Mouse (Mus musculus): ENCODE measurements around the gene Gm6460. TPM values are rescaled to one million over a fixed set of nuclear protein-coding genes. Genes with fewer than 3 reads are reported as not detected.
"Not testable (repeated sequence)": the region's sequence is repeated elsewhere in the genome, so short reads cannot be mapped to it uniquely, and the experiment has no call there.

Gm6460 gene
- polyA plus RNA-seq (2016; fragmentation: Nextera tagmentation; extraction: Ambion mirVana): not detected in 2 replicates

DNA sequence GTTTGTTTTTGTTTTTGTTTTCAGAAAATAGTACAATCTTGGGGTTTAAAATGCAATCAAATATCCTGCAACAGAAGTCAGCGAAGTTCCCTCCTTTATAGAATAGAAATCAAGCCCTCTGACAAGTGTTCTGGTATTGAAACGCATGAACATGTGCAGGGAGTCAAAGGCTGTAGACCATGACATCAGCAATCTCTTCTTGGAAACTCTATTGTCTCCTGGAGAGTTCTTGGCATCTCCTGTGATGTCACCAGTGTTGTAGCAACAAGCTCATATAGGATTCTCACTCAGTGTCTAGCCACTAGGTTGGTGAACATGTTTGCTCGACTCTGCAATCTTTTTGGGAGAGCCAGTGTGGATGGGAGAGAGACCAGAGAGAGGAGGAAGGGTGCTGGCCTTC, at the start of gene Gm6460:
Gene Gm6460, plus strand, starts transcription at position 301 of the 400 bp plus-strand sequence.
- no CpG with 5 or more reads among the region's 3 CpGs for WGBS
- H3K27me3 ChIP-seq (replicated peaks; ENCODE audit: low read depth, poor library complexity, severe bottlenecking); H3K9me3 ChIP-seq; DNase-seq (ENCODE audit: low spot score); H3K4me3 ChIP-seq; H3K4me1 ChIP-seq; H3K36me3 ChIP-seq (replicated peaks); H3K27ac ChIP-seq (replicated peaks): not testable (repeated sequence)

Other genes with a start within 250 kb of the Gm6460 start
- gene Gm8897, start 178.5 kb upstream of the Gm6460 start, polyA plus RNA-seq (2016; fragmentation: Nextera tagmentation; extraction: Ambion mirVana): not detected in 2 replicates
- gene Gm8906, start 92.2 kb upstream of the Gm6460 start, polyA plus RNA-seq (2016; fragmentation: Nextera tagmentation; extraction: Ambion mirVana): not detected in 2 replicates
- not detected in 2 replicates for gene Gm8922, start 87.0 kb downstream of the Gm6460 start, polyA plus RNA-seq (2016; fragmentation: Nextera tagmentation; extraction: Ambion mirVana)
- gene Gm8926, start 175.6 kb downstream of the Gm6460 start, polyA plus RNA-seq (2016; fragmentation: Nextera tagmentation; extraction: Ambion mirVana): not detected in 2 replicates